In genomic region chr3:41812447-41812846, GRCm38 (mm10) we compare ENCODE assay signal across 27 mouse cellular contexts.
DNase-seq lines count a peak whose midpoint lies in the region; ATAC-seq and TF ChIP-seq lines count a peak whose summit lies in the region.
"Had no signal": no experiment of that assay in that cellular context is flagged by ENCODE, and none has a peak within 500 bp of the region (broad histone marks: within the 10 kb centered on the region; RNA-seq: fewer than 3 reads in every experiment).

No protein-coding gene starts in this region.

- no peak for TF ChIP-seq EP300 in stomach, postnatal 0 days (optimal IDR thresholded peaks at IDR 0.05)

- no peaks in the 10 kb centered on the region for H3K36me3 ChIP-seq in hindbrain, postnatal 0 days (ENCODE audit: insufficient read depth, low read length)
- no peaks in the 10 kb centered on the region for H3K36me3 ChIP-seq in hindbrain, embryonic 14.5 days (replicated peaks; ENCODE audit: control insufficient read depth, insufficient read depth)
- H3K36me3 ChIP-seq in midbrain, postnatal 0 days (ENCODE audit: insufficient read depth, low read length), result no peaks in the 10 kb centered on the region
- H3K36me3 ChIP-seq in midbrain, embryonic 13.5 days, result no peaks in the 10 kb centered on the region
- H3K36me3 ChIP-seq in stomach, postnatal 0 days (ENCODE audit: control insufficient read depth, insufficient read depth, low read length), result no peaks in the 10 kb centered on the region
- H3K36me3 ChIP-seq: embryonic facial prominence, embryonic 12.5 days; heart, embryonic 13.5 days; hindbrain, embryonic 15.5 days; limb, embryonic 13.5 days; neural tube, embryonic 13.5 days; stomach, embryonic 15.5 days had no signal

- ATAC-seq in hindbrain, postnatal 0 days, result no peak
- ATAC-seq in hindbrain, embryonic 14.5 days (ENCODE audit: low FRiP score), result no peak
- no peak for ATAC-seq in midbrain, postnatal 0 days (ENCODE audit: low FRiP score)
- no peak for ATAC-seq in midbrain, embryonic 13.5 days
- no peak for ATAC-seq in stomach, postnatal 0 days (ENCODE audit: low FRiP score, low TSS enrichment)
- ATAC-seq: activated CD4-positive, CD25-positive, alpha-beta regulatory T cell, adult 4 months; CD4-positive, CD25-positive, alpha-beta regulatory T cell, adult 4 months had no signal

- no peaks in the 10 kb centered on the region for H3K4me1 ChIP-seq in hindbrain, postnatal 0 days (ENCODE audit: insufficient read depth, low read length)
- no peaks in the 10 kb centered on the region for H3K4me1 ChIP-seq in hindbrain, embryonic 14.5 days (replicated peaks; ENCODE audit: control insufficient read depth, insufficient read depth, low read length)
- H3K4me1 ChIP-seq in midbrain, postnatal 0 days (ENCODE audit: insufficient read depth, low read length), result no peaks in the 10 kb centered on the region
- H3K4me1 ChIP-seq in midbrain, embryonic 13.5 days (replicated peaks), result no peaks in the 10 kb centered on the region
- H3K4me1 ChIP-seq in stomach, postnatal 0 days (replicated peaks; ENCODE audit: control insufficient read depth, insufficient read depth), result no peaks in the 10 kb centered on the region
- H3K4me1 ChIP-seq: embryonic facial prominence, embryonic 12.5 days; heart, embryonic 13.5 days; hindbrain, embryonic 15.5 days; limb, embryonic 13.5 days; neural tube, embryonic 13.5 days; stomach, embryonic 15.5 days had no signal

- no peak overlapping the region for H3K9ac ChIP-seq in hindbrain, postnatal 0 days (replicated peaks; ENCODE audit: low read length)
- H3K9ac ChIP-seq in hindbrain, embryonic 14.5 days, result no peak overlapping the region
- H3K9ac ChIP-seq in midbrain, postnatal 0 days (replicated peaks; ENCODE audit: low read length, poor library complexity, severe bottlenecking), result no peak overlapping the region
- no peak overlapping the region for H3K9ac ChIP-seq in midbrain, embryonic 13.5 days (replicated peaks)
- no peak overlapping the region for H3K9ac ChIP-seq in stomach, postnatal 0 days (ENCODE audit: low read length)
- H3K9ac ChIP-seq: embryonic facial prominence, embryonic 12.5 days; heart, embryonic 13.5 days; hindbrain, embryonic 15.5 days; limb, embryonic 13.5 days; neural tube, embryonic 13.5 days; stomach, embryonic 15.5 days had no signal

- peak; percentile 40 for DNase-seq in hindbrain, postnatal 0 days (ENCODE audit: low spot score)
- no peak for DNase-seq in hindbrain, embryonic 14.5 days (ENCODE audit: low spot score)
- no peak for DNase-seq in layer of hippocampus, adult 2 months (ENCODE audit: low spot score in 2 of 2)
- no peak for DNase-seq in layer of hippocampus, postnatal 36 days
- peak; percentile 38 for DNase-seq in midbrain, postnatal 0 days (ENCODE audit: low spot score)
- DNase-seq in stomach, postnatal 0 days (ENCODE audit: low spot score), result no peak
- no peak for DNase-seq in adrenal gland, postnatal 25 days
- DNase-seq: adrenal gland, adult 2 months; cerebellum, adult 11 months; cerebellum, adult 9-10 months; cerebellum, postnatal 36 days; embryo, embryonic 11 days; gastrocnemius, postnatal 10 days; heart, postnatal 10 days; layer of hippocampus, adult 9-11 months; right cerebral cortex, postnatal 25 days; thymus, postnatal 14 days had no signal

- H3K27ac ChIP-seq in hindbrain, postnatal 0 days, result no peak overlapping the region
- H3K27ac ChIP-seq in hindbrain, embryonic 14.5 days, result no peak overlapping the region
- no peak overlapping the region for H3K27ac ChIP-seq in layer of hippocampus, adult 2 months
- no peak overlapping the region for H3K27ac ChIP-seq in midbrain, postnatal 0 days (ENCODE audit: low read depth, low read length)
- no peak overlapping the region for H3K27ac ChIP-seq in midbrain, embryonic 13.5 days
- H3K27ac ChIP-seq in stomach, postnatal 0 days (replicated peaks), result no peak overlapping the region
- H3K27ac ChIP-seq: embryonic facial prominence, embryonic 12.5 days; heart, embryonic 13.5 days; hindbrain, embryonic 15.5 days; limb, embryonic 13.5 days; neural tube, embryonic 13.5 days; stomach, embryonic 15.5 days had no signal

- no peaks in the 10 kb centered on the region for H3K9me3 ChIP-seq in hindbrain, postnatal 0 days (ENCODE audit: low read length)
- H3K9me3 ChIP-seq in hindbrain, embryonic 14.5 days (ENCODE audit: control insufficient read depth, low read length), result no peaks in the 10 kb centered on the region
- H3K9me3 ChIP-seq in midbrain, postnatal 0 days (ENCODE audit: low read length), result no peaks in the 10 kb centered on the region
- no peaks in the 10 kb centered on the region for H3K9me3 ChIP-seq in midbrain, embryonic 13.5 days
- H3K9me3 ChIP-seq in stomach, postnatal 0 days (ENCODE audit: control insufficient read depth, low read length), result no peaks in the 10 kb centered on the region
- H3K9me3 ChIP-seq: embryonic facial prominence, embryonic 12.5 days; heart, embryonic 13.5 days; hindbrain, embryonic 15.5 days; limb, embryonic 13.5 days; neural tube, embryonic 13.5 days; stomach, embryonic 15.5 days had no signal

- H3K27me3 ChIP-seq in hindbrain, postnatal 0 days (ENCODE audit: insufficient read depth, low read length), result no peaks in the 10 kb centered on the region
- no peaks in the 10 kb centered on the region for H3K27me3 ChIP-seq in hindbrain, embryonic 14.5 days (ENCODE audit: control insufficient read depth, insufficient read depth, low read length)
- H3K27me3 ChIP-seq in midbrain, postnatal 0 days (ENCODE audit: insufficient read depth, low read length), result no peaks in the 10 kb centered on the region
- H3K27me3 ChIP-seq in midbrain, embryonic 13.5 days, result no peaks in the 10 kb centered on the region
- no peaks in the 10 kb centered on the region for H3K27me3 ChIP-seq in stomach, postnatal 0 days (ENCODE audit: control insufficient read depth, insufficient read depth, low read length)
- H3K27me3 ChIP-seq: embryonic facial prominence, embryonic 12.5 days; heart, embryonic 13.5 days; hindbrain, embryonic 15.5 days; limb, embryonic 13.5 days; neural tube, embryonic 13.5 days; stomach, embryonic 15.5 days had no signal

- peak; percentile 54 for TF ChIP-seq CTCF in hindbrain, postnatal 0 days (IDR thresholded peaks at IDR 0.05; ENCODE audit: low read depth)
- TF ChIP-seq CTCF in layer of hippocampus, adult 2 months (conservative IDR thresholded peaks at IDR 0.05), result peak; percentile 69
- TF ChIP-seq CTCF in midbrain, postnatal 0 days (IDR thresholded peaks at IDR 0.05), result peak; percentile 65
- peak; percentile 45 for TF ChIP-seq CTCF in stomach, postnatal 0 days (IDR thresholded peaks at IDR 0.05; ENCODE audit: low read depth)

- no peak overlapping the region for H3K4me2 ChIP-seq in hindbrain, postnatal 0 days (ENCODE audit: low read depth, low read length)
- H3K4me2 ChIP-seq in hindbrain, embryonic 14.5 days (replicated peaks), result no peak overlapping the region
- H3K4me2 ChIP-seq in midbrain, postnatal 0 days (ENCODE audit: low read depth, low read length, poor library complexity, severe bottlenecking), result no peak overlapping the region
- H3K4me2 ChIP-seq in midbrain, embryonic 13.5 days (replicated peaks), result no peak overlapping the region
- no peak overlapping the region for H3K4me2 ChIP-seq in stomach, postnatal 0 days (replicated peaks; ENCODE audit: low read depth)
- H3K4me2 ChIP-seq: embryonic facial prominence, embryonic 12.5 days; heart, embryonic 13.5 days; hindbrain, embryonic 15.5 days; limb, embryonic 13.5 days; liver, embryonic 11.5 days; neural tube, embryonic 13.5 days; stomach, embryonic 15.5 days had no signal

- H3K4me3 ChIP-seq in hindbrain, postnatal 0 days (ENCODE audit: low read length), result no peak overlapping the region
- H3K4me3 ChIP-seq in hindbrain, embryonic 14.5 days (replicated peaks; ENCODE audit: low read length), result no peak overlapping the region
- no peak overlapping the region for H3K4me3 ChIP-seq in layer of hippocampus, adult 2 months
- no peak overlapping the region for H3K4me3 ChIP-seq in midbrain, postnatal 0 days (ENCODE audit: low read depth, low read length)
- no peak overlapping the region for H3K4me3 ChIP-seq in midbrain, embryonic 13.5 days (replicated peaks)
- H3K4me3 ChIP-seq in stomach, postnatal 0 days (ENCODE audit: low read depth, low read length), result no peak overlapping the region
- H3K4me3 ChIP-seq: embryonic facial prominence, embryonic 12.5 days; heart, embryonic 13.5 days; hindbrain, embryonic 15.5 days; limb, embryonic 13.5 days; neural tube, embryonic 13.5 days; stomach, embryonic 15.5 days had no signal

Comparison
In these comparisons a context has a peak if more than half of its experiments do, and no peak if none do; other contexts are left out.
1. DNase-seq: peak in hindbrain, postnatal 0 days (single experiment) and midbrain, postnatal 0 days (single experiment); none in hindbrain, embryonic 14.5 days (single experiment), layer of hippocampus, adult 2 months (0 of 2), layer of hippocampus, postnatal 36 days (0 of 2), stomach, postnatal 0 days (single experiment) and adrenal gland, postnatal 25 days (single experiment).
2. Peak in every context shown above with its lines, with median percentiles within 50 percentile points of each other: CTCF ChIP-seq.